Mouse (Mus musculus) E14TG2a.4 (cell line): ENCODE results near the gene Rhcg.

Experiments
- CTCF ChIP-seq: conservative IDR thresholded peaks from 2 replicates; pipeline ENCODE4 v1.5.1; 2014; ENCODE audit warnings: low read length
- NANOG ChIP-seq: IDR thresholded peaks from 2 replicates; pipeline ENCODE4 v1.6.1; 2014; ENCODE audit warnings: borderline replicate concordance, low read length, mixed read lengths
- POU5F1 ChIP-seq: IDR thresholded peaks from 2 replicates; pipeline ENCODE4 v1.6.1; 2014; ENCODE audit warnings: low read length, borderline replicate concordance

DNA sequence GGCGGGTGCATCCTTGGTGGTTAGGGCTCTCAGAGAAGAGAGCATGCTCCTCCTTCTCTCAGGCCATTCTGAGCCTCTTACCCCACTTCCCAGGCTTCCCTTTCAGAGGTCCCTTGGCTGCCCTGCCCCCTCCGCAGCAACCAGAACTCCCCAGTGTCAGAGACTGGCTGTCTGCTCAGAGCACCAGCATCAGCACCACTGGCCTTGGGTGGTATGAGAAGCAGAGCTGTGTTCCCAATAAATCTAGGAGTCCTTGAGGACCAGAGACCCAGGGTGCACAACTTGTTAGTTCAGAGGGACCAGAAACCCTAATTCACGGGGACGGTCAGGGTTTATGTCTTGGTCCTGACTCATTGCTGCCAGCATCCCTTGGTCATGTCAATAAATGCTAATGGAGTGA, 2.4 kb downstream of the Rhcg start:
- TF ChIP-seq CTCF: no peak
- TF ChIP-seq NANOG: no peak
- TF ChIP-seq POU5F1: no peak
